Mouse (Mus musculus) cortical plate, adult 2 months (tissue): ENCODE measurements around the gene Dck.

Source experiments
- CTCF ChIP-seq: fragments of 200-500 bp; IDR thresholded peaks from 2 replicates; pipeline ENCODE4 v1.5.1; 2011; ENCODE audit warnings: mild to moderate bottlenecking, control low read depth, low read length; ENCODE audit not compliant: insufficient read depth; ENCODE audit errors: extremely low read depth
- POLR2A ChIP-seq: fragments of 200-500 bp; IDR thresholded peaks from 2 replicates; pipeline ENCODE4 v1.6.1; 2011; ENCODE audit warnings: mild to moderate bottlenecking, low read length, control low read depth; ENCODE audit not compliant: insufficient read depth; ENCODE audit errors: extremely low read depth

DNA sequence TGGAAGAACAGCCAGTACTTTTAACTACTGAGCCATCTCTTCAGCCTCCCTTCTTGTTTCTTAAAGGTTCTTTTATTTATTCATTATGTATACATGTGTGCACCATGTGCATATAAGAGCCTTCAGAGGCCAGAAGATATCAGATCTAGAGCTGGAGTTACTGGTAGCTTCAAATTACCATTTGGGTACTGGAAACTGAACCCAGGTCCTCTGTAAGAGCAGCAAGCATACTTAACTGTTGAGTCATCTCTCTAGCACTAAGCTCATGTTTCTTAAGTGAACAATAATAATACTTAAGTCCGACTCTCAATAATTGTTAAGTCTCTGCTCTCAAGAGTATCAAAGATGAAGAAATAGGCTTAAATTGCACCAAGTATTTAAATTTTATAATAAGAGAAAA lies 17.0 kb upstream of the Dck start:
- no peak for TF ChIP-seq POLR2A
- no peak for TF ChIP-seq CTCF
